Mouse (Mus musculus): ENCODE results near the gene Phf3.

The Phf3 gene

DNA sequence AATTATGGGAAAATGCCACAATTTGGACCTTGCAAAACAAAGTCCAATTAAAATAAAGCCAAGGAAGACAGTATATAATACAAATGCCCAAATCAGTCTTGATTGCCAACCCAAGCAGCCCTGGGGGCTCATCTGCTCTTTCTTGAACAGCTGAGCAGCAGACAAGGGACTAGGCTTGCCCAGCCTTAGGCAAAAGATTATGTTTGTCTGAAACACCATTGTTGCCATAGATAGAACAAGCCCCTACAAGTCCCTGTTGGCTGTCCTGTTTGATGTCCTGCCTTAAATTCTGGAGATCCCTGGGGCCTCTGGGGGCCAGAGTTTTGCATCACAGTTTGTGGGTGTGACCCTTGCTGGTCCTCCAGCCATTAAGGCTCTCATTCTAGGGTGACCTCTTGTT lies 2.0 kb upstream of the Phf3 start:
- Histone ChIP-seq H3K4me1 (replicated peaks; ENCODE audit: low read depth, low read length) (peaks cover 42% of the 10 kb centered on the region), H3K27me3 (ENCODE audit: insufficient read depth, low read length) (no peaks in the 10 kb centered on the region), H3K4me3 (replicated peaks; ENCODE audit: low read length) (peak overlapping the region; percentile 89), H3K36me3 (ENCODE audit: insufficient read depth, low read length) (peaks cover 4% of the 10 kb centered on the region), H3K9me3 (ENCODE audit: low read length) (no peaks in the 10 kb centered on the region)
- no peak for TF ChIP-seq NANOG (IDR thresholded peaks at IDR 0.05; ENCODE audit: borderline replicate concordance, low read length)
- TF ChIP-seq POU5F1 (IDR thresholded peaks at IDR 0.05; ENCODE audit: borderline replicate concordance, low read length): no peak
- no peak for TF ChIP-seq CTCF (conservative IDR thresholded peaks at IDR 0.05; ENCODE audit: low read length)

GRCm38 (mm10) chr1:30874261-30875131 lies 775 bp upstream of the Phf3 start:
- Histone ChIP-seq H3K4me3 (replicated peaks; ENCODE audit: low read length) (peak overlapping the region; percentile 89), H3K4me1 (replicated peaks; ENCODE audit: low read depth, low read length) (peaks cover 54% of the 10 kb centered on the region), H3K9me3 (ENCODE audit: low read length) (no peaks in the 10 kb centered on the region), H3K36me3 (ENCODE audit: insufficient read depth, low read length) (peaks cover 12% of the 10 kb centered on the region), H3K27me3 (ENCODE audit: insufficient read depth, low read length) (no peaks in the 10 kb centered on the region)
- TF ChIP-seq POU5F1 (IDR thresholded peaks at IDR 0.05; ENCODE audit: borderline replicate concordance, low read length) (no peak), CTCF (conservative IDR thresholded peaks at IDR 0.05; ENCODE audit: low read length) (no peak), NANOG (IDR thresholded peaks at IDR 0.05; ENCODE audit: borderline replicate concordance, low read length) (no peak)

GRCm38 (mm10) chr1:30872836-30873540 lies 733 bp downstream of the Phf3 start:
- H3K4me3 ChIP-seq (replicated peaks; ENCODE audit: low read length): peak overlapping the region; percentile 89
- H3K4me1 ChIP-seq (replicated peaks; ENCODE audit: low read depth, low read length): peaks cover 68% of the 10 kb centered on the region
- TF ChIP-seq POU5F1 (IDR thresholded peaks at IDR 0.05; ENCODE audit: borderline replicate concordance, low read length) (no peak), CTCF (conservative IDR thresholded peaks at IDR 0.05; ENCODE audit: low read length) (no peak), NANOG (IDR thresholded peaks at IDR 0.05; ENCODE audit: borderline replicate concordance, low read length) (no peak)
- no peaks in the 10 kb centered on the region for H3K27me3 ChIP-seq (ENCODE audit: insufficient read depth, low read length)
- no peaks in the 10 kb centered on the region for H3K9me3 ChIP-seq (ENCODE audit: low read length)
- peaks cover 12% of the 10 kb centered on the region for H3K36me3 ChIP-seq (ENCODE audit: insufficient read depth, low read length)

DNA sequence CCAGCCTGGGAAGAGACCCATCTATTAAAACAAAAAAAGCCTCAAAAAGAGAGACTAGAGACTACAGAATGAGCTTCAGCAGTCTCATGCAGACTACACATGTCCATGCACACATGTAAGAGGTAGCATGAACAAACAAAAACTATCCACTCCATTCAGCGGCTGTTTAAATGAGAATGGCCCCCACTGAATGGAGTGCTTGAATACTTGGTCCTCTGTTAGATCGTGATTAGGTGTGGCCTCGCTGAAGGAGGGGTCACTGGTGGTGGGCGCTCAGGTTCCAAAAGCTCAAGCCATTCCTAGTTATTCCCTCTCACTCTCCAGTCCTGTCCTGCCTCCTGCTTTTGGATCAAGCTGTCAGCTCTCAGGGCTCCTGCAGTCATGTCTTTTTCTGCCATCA lies 5.9 kb downstream of the Phf3 start:
- Histone ChIP-seq H3K27me3 (ENCODE audit: insufficient read depth, low read length) (no peaks in the 10 kb centered on the region), H3K4me3 (replicated peaks; ENCODE audit: low read length) (no peak overlapping the region), H3K36me3 (ENCODE audit: insufficient read depth, low read length) (peaks cover 12% of the 10 kb centered on the region), H3K4me1 (replicated peaks; ENCODE audit: low read depth, low read length) (peaks cover 69% of the 10 kb centered on the region), H3K9me3 (ENCODE audit: low read length) (no peaks in the 10 kb centered on the region)
- TF ChIP-seq CTCF (conservative IDR thresholded peaks at IDR 0.05; ENCODE audit: low read length) (no peak), POU5F1 (IDR thresholded peaks at IDR 0.05; ENCODE audit: borderline replicate concordance, low read length) (no peak), NANOG (IDR thresholded peaks at IDR 0.05; ENCODE audit: borderline replicate concordance, low read length) (peak; percentile 56; the same call in 1 of the 2 replicates)

DNA sequence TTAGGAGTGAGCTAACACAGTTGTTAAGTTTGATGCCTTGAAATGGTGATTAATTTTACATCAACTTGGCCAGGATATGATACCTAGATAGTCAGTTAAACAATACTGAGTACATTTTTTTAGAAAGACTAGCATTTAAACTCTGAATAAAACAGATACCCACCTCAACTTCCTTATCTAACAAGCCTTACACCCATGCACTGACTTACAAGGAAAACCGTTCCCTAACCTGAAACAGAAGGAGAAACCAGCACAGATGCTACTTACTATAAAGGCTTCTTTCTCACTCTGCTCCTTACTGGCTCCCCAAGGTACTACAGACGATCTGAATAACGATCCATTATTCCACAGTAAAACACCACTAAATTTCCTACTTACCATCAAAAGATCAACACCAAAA lies 21.2 kb downstream of the Phf3 start:
- peaks cover 22% of the 10 kb centered on the region for H3K36me3 ChIP-seq (ENCODE audit: insufficient read depth, low read length)

GRCm38 (mm10) chr1:30851920-30852319 lies 21.8 kb downstream of the Phf3 start:
- H3K4me1 ChIP-seq (replicated peaks; ENCODE audit: low read depth, low read length): peaks cover 51% of the 10 kb centered on the region
- H3K27me3 ChIP-seq (ENCODE audit: insufficient read depth, low read length): no peaks in the 10 kb centered on the region
- no peak for TF ChIP-seq POU5F1 (IDR thresholded peaks at IDR 0.05; ENCODE audit: borderline replicate concordance, low read length)
- TF ChIP-seq NANOG (IDR thresholded peaks at IDR 0.05; ENCODE audit: borderline replicate concordance, low read length): no peak
- no peak for TF ChIP-seq CTCF (conservative IDR thresholded peaks at IDR 0.05; ENCODE audit: low read length)
- H3K4me3 ChIP-seq (replicated peaks; ENCODE audit: low read length): no peak overlapping the region
- H3K36me3 ChIP-seq (ENCODE audit: insufficient read depth, low read length): peaks cover 22% of the 10 kb centered on the region
- no peaks in the 10 kb centered on the region for H3K9me3 ChIP-seq (ENCODE audit: low read length)

More for the DNA sequence above, 21.2 kb downstream of the Phf3 start:
- Histone ChIP-seq H3K4me3 (replicated peaks; ENCODE audit: low read length) (no peak overlapping the region), H3K9me3 (ENCODE audit: low read length) (no peaks in the 10 kb centered on the region), H3K27me3 (ENCODE audit: insufficient read depth, low read length) (no peaks in the 10 kb centered on the region), H3K4me1 (replicated peaks; ENCODE audit: low read depth, low read length) (peaks cover 45% of the 10 kb centered on the region)
- no peak for TF ChIP-seq POU5F1 (IDR thresholded peaks at IDR 0.05; ENCODE audit: borderline replicate concordance, low read length)
- TF ChIP-seq CTCF (conservative IDR thresholded peaks at IDR 0.05; ENCODE audit: low read length): no peak
- no peak for TF ChIP-seq NANOG (IDR thresholded peaks at IDR 0.05; ENCODE audit: borderline replicate concordance, low read length)

DNA sequence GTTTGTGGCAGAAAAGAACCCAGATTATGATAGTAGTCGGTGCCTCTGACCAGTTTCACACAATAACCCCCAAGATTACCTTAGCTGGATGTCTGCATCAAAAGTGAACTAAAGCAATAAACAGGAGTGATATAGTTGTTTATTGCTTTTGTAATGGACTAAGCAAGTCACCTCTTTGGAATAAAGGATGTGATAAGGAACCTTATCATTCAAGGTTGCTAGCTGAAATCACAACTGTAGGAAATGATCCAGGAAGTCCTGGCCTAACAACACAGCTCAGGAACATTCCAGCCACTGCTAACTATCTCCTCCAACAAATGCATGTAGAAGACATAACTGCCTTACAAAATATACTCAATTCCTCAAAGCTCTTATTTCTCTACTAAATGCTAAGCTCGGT lies 22.8 kb downstream of the Phf3 start:
- Histone ChIP-seq H3K4me3 (replicated peaks; ENCODE audit: low read length) (no peak overlapping the region), H3K36me3 (ENCODE audit: insufficient read depth, low read length) (peaks cover 26% of the 10 kb centered on the region), H3K27me3 (ENCODE audit: insufficient read depth, low read length) (no peaks in the 10 kb centered on the region), H3K4me1 (replicated peaks; ENCODE audit: low read depth, low read length) (peaks cover 62% of the 10 kb centered on the region), H3K9me3 (ENCODE audit: low read length) (no peaks in the 10 kb centered on the region)
- TF ChIP-seq CTCF (conservative IDR thresholded peaks at IDR 0.05; ENCODE audit: low read length) (no peak), POU5F1 (IDR thresholded peaks at IDR 0.05; ENCODE audit: borderline replicate concordance, low read length) (no peak), NANOG (IDR thresholded peaks at IDR 0.05; ENCODE audit: borderline replicate concordance, low read length) (no peak)

- Histone ChIP-seq H3K4me3 (replicated peaks; ENCODE audit: low read length) (no peak overlapping the region), H3K4me1 (replicated peaks; ENCODE audit: low read depth, low read length) (peaks cover 67% of the 10 kb centered on the region), H3K9me3 (ENCODE audit: low read length) (no peaks in the 10 kb centered on the region), H3K36me3 (ENCODE audit: insufficient read depth, low read length) (peaks cover 32% of the 10 kb centered on the region), H3K27me3 (ENCODE audit: insufficient read depth, low read length) (no peaks in the 10 kb centered on the region)
- TF ChIP-seq NANOG (IDR thresholded peaks at IDR 0.05; ENCODE audit: borderline replicate concordance, low read length): no peak
- TF ChIP-seq POU5F1 (IDR thresholded peaks at IDR 0.05; ENCODE audit: borderline replicate concordance, low read length): no peak
- TF ChIP-seq CTCF (conservative IDR thresholded peaks at IDR 0.05; ENCODE audit: low read length): no peak
These were observed 23.8 kb downstream of the Phf3 start for GRCm38 (mm10) chr1:30849955-30850354.
